10 mouse cellular contexts compared by ENCODE assay signal in the genomic region with DNA sequence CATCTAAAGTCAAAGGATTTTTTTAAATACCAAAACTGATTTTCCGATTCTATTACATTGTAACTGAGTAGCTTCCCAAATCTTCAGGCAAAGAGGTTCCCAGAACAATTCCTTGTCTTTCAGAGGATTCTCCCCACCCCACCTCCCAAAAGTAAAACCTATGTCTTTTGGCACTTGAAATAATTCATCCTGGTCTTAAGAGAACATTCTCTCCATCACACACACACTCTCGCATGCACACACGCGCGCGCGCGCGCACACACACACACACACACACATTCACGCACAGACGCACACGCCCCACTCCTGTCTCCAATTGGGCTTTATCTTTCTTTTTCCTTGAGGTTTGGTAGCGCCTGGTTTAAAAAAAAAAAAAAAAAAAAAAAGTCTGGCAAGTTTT. TPM values are rescaled to one million over a fixed set of nuclear protein-coding genes. Genes with fewer than 3 reads are reported as not detected.
DNase-seq lines count a peak whose midpoint lies in the region; ATAC-seq and TF ChIP-seq lines count a peak whose summit lies in the region.
"Had no signal": no experiment of that assay in that cellular context is flagged by ENCODE, and none has a peak within 500 bp of the region (broad histone marks: within the 10 kb centered on the region; RNA-seq: fewer than 3 reads in every experiment).

No protein-coding gene starts in this region.

- H3K4me2 ChIP-seq in stomach, postnatal 0 days (replicated peaks; ENCODE audit: low read depth), result peak overlapping the region; percentile 52

- peaks cover 3% of the 10 kb centered on the region; the same call in 1 of the 2 replicates for H3K27me3 ChIP-seq in stomach, postnatal 0 days (ENCODE audit: control insufficient read depth, insufficient read depth, low read length)

- no peaks in the 10 kb centered on the region for H3K36me3 ChIP-seq in stomach, postnatal 0 days (ENCODE audit: control insufficient read depth, insufficient read depth, low read length)
- H3K36me3 ChIP-seq: liver, embryonic 13.5 days had no signal

- peak; percentile 26 for DNase-seq in embryo, embryonic 11 days
- DNase-seq in embryo, embryonic 9.5 days (ENCODE audit: extremely low spot score), result no peak
- peak; percentile 15 for DNase-seq in urinary bladder, postnatal 14 days (ENCODE audit: low spot score)
- no peak for DNase-seq in urinary bladder, postnatal 36 days (ENCODE audit: low spot score in 2 of 2)
- peak; percentile 14 for DNase-seq in mesoderm, embryonic 11.5 days (ENCODE audit: low read depth, low spot score)
- no peak for DNase-seq in stomach, postnatal 0 days (ENCODE audit: low spot score)
- no peak for DNase-seq in adipocyte (ENCODE audit: low spot score)
- DNase-seq: liver, embryonic 13.5 days; thymus, postnatal 14 days had no signal

- no peak for ATAC-seq in stomach, postnatal 0 days (ENCODE audit: low FRiP score, low TSS enrichment)
- ATAC-seq in monocyte, adult 5-6 weeks (replicated peaks; ENCODE audit: insufficient number of reproducible peaks, low FRiP score, low TSS enrichment, poor library complexity, severe bottlenecking), result no peak

- H3K9ac ChIP-seq in stomach, postnatal 0 days (ENCODE audit: low read length), result no peak overlapping the region
- H3K9ac ChIP-seq: liver, embryonic 13.5 days had no signal

- H3K4me1 ChIP-seq in stomach, postnatal 0 days (replicated peaks; ENCODE audit: control insufficient read depth, insufficient read depth), result no peaks in the 10 kb centered on the region
- H3K4me1 ChIP-seq: liver, embryonic 13.5 days had no signal

- no peaks in the 10 kb centered on the region for H3K9me3 ChIP-seq in stomach, postnatal 0 days (ENCODE audit: control insufficient read depth, low read length)
- H3K9me3 ChIP-seq: liver, embryonic 13.5 days had no signal

- H3K27ac ChIP-seq in stomach, postnatal 0 days (replicated peaks), result no peak overlapping the region
- H3K27ac ChIP-seq: liver, embryonic 13.5 days had no signal

- no peak for TF ChIP-seq CTCF in stomach, postnatal 0 days (IDR thresholded peaks at IDR 0.05; ENCODE audit: low read depth)

- peak overlapping the region; percentile 42 for H3K4me3 ChIP-seq in stomach, postnatal 0 days (ENCODE audit: low read depth, low read length)
- H3K4me3 ChIP-seq: liver, embryonic 13.5 days had no signal

- WGBS in stomach, postnatal 0 days, result 8% methylated on average over 13 of the region's 13 CpGs

- no peak for TF ChIP-seq EP300 in stomach, postnatal 0 days (optimal IDR thresholded peaks at IDR 0.05)

RNA-seq across cellular contexts. Expression of a gene that starts 2.7 kb away (rescaled TPM):
- 1.3 and 1.4 TPM in 2 replicates for polyA plus RNA-seq in stomach, postnatal 0 days (2015; fragmentation: Nextera tagmentation; extraction: Ambion mirVana)
- not detected in 3 replicates for total RNA-seq in monocyte, adult 5-6 weeks (2017)

RNA-seq across cellular contexts. Expression of a gene that starts 54.8 kb away (rescaled TPM):
- 0.47 and 0.56 TPM in 2 replicates for polyA plus RNA-seq in stomach, postnatal 0 days (2015; fragmentation: Nextera tagmentation; extraction: Ambion mirVana)
- total RNA-seq in monocyte, adult 5-6 weeks (2017), result not detected in 3 replicates

Comparison
In these comparisons a context has a peak if more than half of its experiments do, and no peak if none do; other contexts are left out.
1. DNase-seq: peak in embryo, embryonic 11 days (single experiment), urinary bladder, postnatal 14 days (single experiment) and mesoderm, embryonic 11.5 days (single experiment); none in embryo, embryonic 9.5 days (single experiment), urinary bladder, postnatal 36 days (0 of 2), stomach, postnatal 0 days (single experiment) and adipocyte (single experiment).